Mouse (Mus musculus) MEL (cell line): ENCODE data around the gene Zfp319.
A peak's percentile ranks its signal among the peaks of the same experiment; 100 is the strongest.

Experiments used
- CHD2 ChIP-seq: IDR thresholded peaks from 2 replicates; pipeline ENCODE4 v1.6.1; 2011; ENCODE audit warnings: low read length, improper control_type of control experiment
- CTCF ChIP-seq, 3 experiments: IDR thresholded peaks in 2 of 3; conservative IDR thresholded peaks in 1 of 3; 2 replicates each; pipeline ENCODE4 v1.5.1; 2011 to 2012; ENCODE audit warnings: low read length in 3 of 3, low read depth in 2 of 3, mild to moderate bottlenecking in 2 of 3, improper control_type of control experiment in 1 of 3, inconsistent platforms in 1 of 3, mixed read lengths in 1 of 3, moderate library complexity in 1 of 3; ENCODE audit not compliant: control insufficient read depth in 1 of 3, insufficient read depth in 1 of 3, poor library complexity in 1 of 3, severe bottlenecking in 1 of 3
- ELF1 ChIP-seq: IDR thresholded peaks from 2 replicates; pipeline ENCODE4 v1.6.1; 2014; ENCODE audit warnings: low read depth, mild to moderate bottlenecking, inconsistent platforms, low read length, improper control_type of control experiment, moderate library complexity
- ETS1 ChIP-seq: IDR thresholded peaks from 2 replicates; pipeline ENCODE4 v1.6.1; 2012; ENCODE audit warnings: low read depth, mild to moderate bottlenecking, inconsistent platforms, low read length, improper control_type of control experiment, moderate library complexity
- MAZ ChIP-seq: IDR thresholded peaks from 2 replicates; pipeline ENCODE4 v1.6.1; 2012; ENCODE audit warnings: low read depth, mild to moderate bottlenecking, inconsistent platforms, low read length, improper control_type of control experiment
- MEF2A ChIP-seq: IDR thresholded peaks from 2 replicates; pipeline ENCODE4 v1.6.1; 2014; ENCODE audit warnings: low read depth, mild to moderate bottlenecking, inconsistent platforms, low read length, improper control_type of control experiment; ENCODE audit not compliant: poor library complexity, insufficient replicate concordance, severe bottlenecking; ENCODE audit errors: extremely low read depth
- NELFE ChIP-seq: IDR thresholded peaks from 2 replicates; pipeline ENCODE4 v1.6.1; 2011; ENCODE audit warnings: low read depth, low read length, improper control_type of control experiment
- POLR2A ChIP-seq, 2 experiments: IDR thresholded peaks; 2 replicates each; pipeline ENCODE4 v1.6.1; 2011 to 2012; ENCODE audit warnings: low read length in 2 of 2, mild to moderate bottlenecking in 2 of 2, control low read depth in 1 of 2, improper control_type of control experiment in 1 of 2, low read depth in 1 of 2, moderate library complexity in 1 of 2; ENCODE audit not compliant: control insufficient read depth in 1 of 2, insufficient read depth in 1 of 2, poor library complexity in 1 of 2
- RCOR1 ChIP-seq: IDR thresholded peaks from 2 replicates; pipeline ENCODE4 v1.6.1; 2012; ENCODE audit warnings: low read depth, mild to moderate bottlenecking, inconsistent platforms, low read length, improper control_type of control experiment
- USF2 ChIP-seq, 2 experiments: IDR thresholded peaks; 2 replicates each; pipeline ENCODE4 v1.6.1; 2011 to 2012; ENCODE audit warnings: improper control_type of control experiment in 2 of 2, low read length in 2 of 2, borderline replicate concordance in 1 of 2, inconsistent platforms in 1 of 2, low read depth in 1 of 2, mild to moderate bottlenecking in 1 of 2; ENCODE audit not compliant: insufficient read depth in 1 of 2
- ZKSCAN1 ChIP-seq: IDR thresholded peaks from 2 replicates; pipeline ENCODE4 v1.6.1; 2012; ENCODE audit warnings: low read depth, mild to moderate bottlenecking, inconsistent platforms, low read length, improper control_type of control experiment, moderate library complexity
- ZMIZ1 ChIP-seq: IDR thresholded peaks from 2 replicates; pipeline ENCODE4 v1.6.1; 2012; ENCODE audit warnings: low read depth, mild to moderate bottlenecking, inconsistent platforms, low read length, improper control_type of control experiment, moderate library complexity

GRCm38 (mm10) chr8:95344668-95345067 is 12.9 kb upstream of the Zfp319 start:
- TF ChIP-seq MAZ = no peak
- peak; percentile 16 to 21 (median 17); a peak in 4 of 6 replicates for TF ChIP-seq CTCF (IDR thresholded peaks at IDR 0.05 in 2 of 3, conservative IDR thresholded peaks at IDR 0.05 in 1 of 3; ENCODE audit: control insufficient read depth in 1 of 3, insufficient read depth in 1 of 3, low read depth in 2 of 3, low read length in 3 of 3, poor library complexity in 1 of 3, severe bottlenecking in 1 of 3)
- no peak for TF ChIP-seq NELFE
- TF ChIP-seq ZMIZ1 = no peak
- TF ChIP-seq ZKSCAN1 = no peak
- TF ChIP-seq RCOR1 = no peak
- no peak for TF ChIP-seq POLR2A (IDR thresholded peaks at IDR 0.05; ENCODE audit: control insufficient read depth in 1 of 2, insufficient read depth in 1 of 2, low read depth in 1 of 2, low read length in 2 of 2, poor library complexity in 1 of 2)
- no peak for TF ChIP-seq CHD2
- no peak for TF ChIP-seq ETS1
- TF ChIP-seq MEF2A = no peak
- TF ChIP-seq ELF1 = no peak
- TF ChIP-seq USF2 (IDR thresholded peaks at IDR 0.05; ENCODE audit: borderline replicate concordance in 1 of 2, insufficient read depth in 1 of 2, low read depth in 1 of 2, low read length in 2 of 2) = no peak
